ENCODE assay signal across 9 mouse cellular contexts in genomic region chr7:29126173-29126915, GRCm38 (mm10). TPM values are rescaled to one million over a fixed set of nuclear protein-coding genes. Genes with fewer than 3 reads are reported as not detected.
DNase-seq lines count a peak whose midpoint lies in the region; ATAC-seq lines count a peak whose summit lies in the region.
"Had no signal": no experiment of that assay in that cellular context is flagged by ENCODE, and none has a peak within 500 bp of the region (broad histone marks: within the 10 kb centered on the region; RNA-seq: fewer than 3 reads in every experiment).

No protein-coding gene starts in this region.

- no peak overlapping the region for H3K27ac ChIP-seq in neural tube, embryonic 15.5 days (replicated peaks)
- no peak overlapping the region for H3K27ac ChIP-seq in liver, embryonic 12.5 days
- no peak overlapping the region for H3K27ac ChIP-seq in forebrain, embryonic 12.5 days
- H3K27ac ChIP-seq: heart, embryonic 15.5 days had no signal

- H3K4me2 ChIP-seq in neural tube, embryonic 15.5 days = no peak overlapping the region
- peak overlapping the region; percentile 37 for H3K4me2 ChIP-seq in liver, embryonic 12.5 days
- no peak overlapping the region for H3K4me2 ChIP-seq in forebrain, embryonic 12.5 days
- H3K4me2 ChIP-seq: heart, embryonic 15.5 days had no signal

- no peak overlapping the region for H3K9ac ChIP-seq in neural tube, embryonic 15.5 days (replicated peaks)
- no peak overlapping the region for H3K9ac ChIP-seq in liver, embryonic 12.5 days
- H3K9ac ChIP-seq in forebrain, embryonic 12.5 days = no peak overlapping the region
- H3K9ac ChIP-seq: heart, embryonic 15.5 days had no signal

- peak; percentile 61 for DNase-seq in neural tube, embryonic 10.5 days (ENCODE audit: extremely low spot score, low spot score)
- DNase-seq in T-cell, adult 2 months (ENCODE audit: low spot score) = peak; percentile 82
- peak; percentile 43 to 54 for DNase-seq in cerebellum, postnatal 25 days
- peak; percentile 33 for DNase-seq in hindlimb bud, embryonic 11.5 days (ENCODE audit: extremely low spot score, low read depth, low spot score)
- DNase-seq in retina, adult 2 months (ENCODE audit: low read depth, low spot score) = peak; percentile 30

- peaks cover 8% of the 10 kb centered on the region; the same call in 1 of the 2 replicates for H3K4me1 ChIP-seq in neural tube, embryonic 15.5 days
- H3K4me1 ChIP-seq in liver, embryonic 12.5 days = peaks cover 34% of the 10 kb centered on the region
- H3K4me1 ChIP-seq in forebrain, embryonic 12.5 days = peaks cover 12% of the 10 kb centered on the region

- 43% methylated on average over 6 of the region's 7 CpGs for WGBS in neural tube, embryonic 15.5 days
- WGBS in liver, embryonic 12.5 days (ENCODE audit: insufficient replicate concordance) = 9% methylated on average over 6 of the region's 7 CpGs
- 45% methylated on average over 7 of the region's 7 CpGs for WGBS in forebrain, embryonic 12.5 days

- no peaks in the 10 kb centered on the region for H3K9me3 ChIP-seq in neural tube, embryonic 15.5 days (replicated peaks)
- H3K9me3 ChIP-seq in liver, embryonic 12.5 days (replicated peaks) = no peaks in the 10 kb centered on the region
- H3K9me3 ChIP-seq in forebrain, embryonic 12.5 days = no peaks in the 10 kb centered on the region
- H3K9me3 ChIP-seq: heart, embryonic 15.5 days had no signal

- no peaks in the 10 kb centered on the region for H3K36me3 ChIP-seq in neural tube, embryonic 15.5 days
- no peaks in the 10 kb centered on the region for H3K36me3 ChIP-seq in liver, embryonic 12.5 days
- no peaks in the 10 kb centered on the region for H3K36me3 ChIP-seq in forebrain, embryonic 12.5 days (replicated peaks)
- H3K36me3 ChIP-seq: heart, embryonic 15.5 days had no signal

- H3K27me3 ChIP-seq in neural tube, embryonic 15.5 days (replicated peaks) = peaks cover 9% of the 10 kb centered on the region; the same call in 1 of the 2 replicates
- 0 out of 2 replicates have a peak, but pooled peaks cover 3% of the 10 kb centered on the region for H3K27me3 ChIP-seq in liver, embryonic 12.5 days (replicated peaks)
- H3K27me3 ChIP-seq in forebrain, embryonic 12.5 days = peaks cover 17% of the 10 kb centered on the region

- no peak for ATAC-seq in neural tube, embryonic 15.5 days (ENCODE audit: low FRiP score)
- ATAC-seq in liver, embryonic 12.5 days = no peak
- no peak for ATAC-seq in forebrain, embryonic 12.5 days (ENCODE audit: low FRiP score)

- H3K4me3 ChIP-seq in neural tube, embryonic 15.5 days (replicated peaks) = no peak overlapping the region
- H3K4me3 ChIP-seq in liver, embryonic 12.5 days = no peak overlapping the region
- no peak overlapping the region for H3K4me3 ChIP-seq in forebrain, embryonic 12.5 days (replicated peaks)
- H3K4me3 ChIP-seq: heart, embryonic 15.5 days had no signal

RNA-seq across cellular contexts. Expression of gene Ryr1, which starts 1.4 kb away (rescaled TPM):
- polyA plus RNA-seq in neural tube, embryonic 15.5 days (2015; fragmentation: Nextera tagmentation; extraction: Ambion mirVana) = 8.7 and 13.4 TPM in 2 replicates
- 0.33 and 0.38 TPM in 2 replicates for polyA plus RNA-seq in liver, embryonic 12.5 days (2016; fragmentation: Nextera tagmentation; extraction: Ambion mirVana)
- 3.6 and 4.8 TPM in 2 replicates for polyA plus RNA-seq in forebrain, embryonic 12.5 days (2016; fragmentation: Nextera tagmentation; extraction: Ambion mirVana)

RNA-seq across cellular contexts. Expression of gene Rasgrp4, which starts 8.3 kb away (rescaled TPM):
- polyA plus RNA-seq in neural tube, embryonic 15.5 days (2015; fragmentation: Nextera tagmentation; extraction: Ambion mirVana) = 0.79 and 0.80 TPM in 2 replicates
- polyA plus RNA-seq in liver, embryonic 12.5 days (2016; fragmentation: Nextera tagmentation; extraction: Ambion mirVana) = 0.38 and 0.79 TPM in 2 replicates
- polyA plus RNA-seq in forebrain, embryonic 12.5 days (2016; fragmentation: Nextera tagmentation; extraction: Ambion mirVana) = 0.34 and 0.58 TPM in 2 replicates

RNA-seq across cellular contexts. Expression of gene Fam98c, which starts 29.7 kb away (rescaled TPM):
- 51.2 and 53.1 TPM in 2 replicates for polyA plus RNA-seq in neural tube, embryonic 15.5 days (2015; fragmentation: Nextera tagmentation; extraction: Ambion mirVana)
- 12.4 and 12.5 TPM in 2 replicates for polyA plus RNA-seq in liver, embryonic 12.5 days (2016; fragmentation: Nextera tagmentation; extraction: Ambion mirVana)
- 16.4 and 17.7 TPM in 2 replicates for polyA plus RNA-seq in forebrain, embryonic 12.5 days (2016; fragmentation: Nextera tagmentation; extraction: Ambion mirVana)

RNA-seq across cellular contexts. Expression of gene Ggn, which starts 43.7 kb away (rescaled TPM):
- polyA plus RNA-seq in neural tube, embryonic 15.5 days (2015; fragmentation: Nextera tagmentation; extraction: Ambion mirVana) = 0.46 and 1.0 TPM in 2 replicates
- polyA plus RNA-seq in liver, embryonic 12.5 days (2016; fragmentation: Nextera tagmentation; extraction: Ambion mirVana) = 0.07 and 0.26 TPM in 2 replicates
- polyA plus RNA-seq in forebrain, embryonic 12.5 days (2016; fragmentation: Nextera tagmentation; extraction: Ambion mirVana) = 0.57 and 1.2 TPM in 2 replicates

RNA-seq across cellular contexts. Expression of gene Spred3, which starts 43.9 kb away (rescaled TPM):
- 10.5 and 11.7 TPM in 2 replicates for polyA plus RNA-seq in neural tube, embryonic 15.5 days (2015; fragmentation: Nextera tagmentation; extraction: Ambion mirVana)
- 0.72 TPM in 2 replicates for polyA plus RNA-seq in liver, embryonic 12.5 days (2016; fragmentation: Nextera tagmentation; extraction: Ambion mirVana)
- 7.9 and 8.3 TPM in 2 replicates for polyA plus RNA-seq in forebrain, embryonic 12.5 days (2016; fragmentation: Nextera tagmentation; extraction: Ambion mirVana)

Comparison
In these comparisons a context has a peak if more than half of its experiments do, and no peak if none do; other contexts are left out.
1. DNase-seq: peak in every context shown above with its lines; median percentile 82 in T-cell, adult 2 months; 61 in neural tube, embryonic 10.5 days; 48 in cerebellum, postnatal 25 days; 33 in hindlimb bud, embryonic 11.5 days; 30 in retina, adult 2 months.